Mouse (Mus musculus): Measurements from ENCODE around the gene Ifi35. TPM values are rescaled to one million over a fixed set of nuclear protein-coding genes. Genes with fewer than 3 reads are reported as not detected.

Gene Ifi35
- polyA plus RNA-seq, 1 experiment from 2014 or later, result 31.9 TPM

GRCm38 (mm10) chr11:101480912-101481311 lies 32.7 kb downstream of the Ifi35 start:
- no peak overlapping the region for H3K27ac ChIP-seq (ENCODE audit: low read length)
- ATAC-seq (replicated peaks; ENCODE audit: extremely low read depth, insufficient read depth, low FRiP score), result peak; percentile 37; the same call in 1 of the 2 replicates

GRCm38 (mm10) chr11:101483804-101484203 lies 35.6 kb downstream of the Ifi35 start:
- 53% methylated on average over 3 of the region's 3 CpGs for WGBS
- H3K4me3 ChIP-seq (ENCODE audit: low read length), result no peak overlapping the region
- H3K9me3 ChIP-seq (replicated peaks; ENCODE audit: control insufficient read depth, low read length), result no peaks in the 10 kb centered on the region
- peaks cover 25% of the 10 kb centered on the region for H3K4me1 ChIP-seq (ENCODE audit: control insufficient read depth, insufficient read depth, low read length)
- no peaks in the 10 kb centered on the region for H3K27me3 ChIP-seq (ENCODE audit: control insufficient read depth, insufficient read depth, low read length)
- H3K27ac ChIP-seq (ENCODE audit: low read length), result no peak overlapping the region
- H3K9ac ChIP-seq (ENCODE audit: low read length), result no peak overlapping the region
- no peak overlapping the region for H3K4me2 ChIP-seq (ENCODE audit: low read depth, low read length)
- no peak for ATAC-seq (replicated peaks; ENCODE audit: extremely low read depth, insufficient read depth, low FRiP score)
- no peaks in the 10 kb centered on the region for H3K36me3 ChIP-seq (ENCODE audit: control insufficient read depth, insufficient read depth)

More at GRCm38 (mm10) chr11:101480912-101481311, 32.7 kb downstream of the Ifi35 start:
- no peak overlapping the region for H3K9ac ChIP-seq (ENCODE audit: low read length)
- no peak overlapping the region for H3K4me3 ChIP-seq (ENCODE audit: low read length)
- H3K9me3 ChIP-seq (replicated peaks; ENCODE audit: control insufficient read depth, low read length), result no peaks in the 10 kb centered on the region
- no peaks in the 10 kb centered on the region for H3K27me3 ChIP-seq (ENCODE audit: control insufficient read depth, insufficient read depth, low read length)
- H3K4me1 ChIP-seq (ENCODE audit: control insufficient read depth, insufficient read depth, low read length), result peaks cover 22% of the 10 kb centered on the region
- H3K4me2 ChIP-seq (ENCODE audit: low read depth, low read length), result peak overlapping the region; percentile 15; the same call in 1 of the 2 replicates
- no peaks in the 10 kb centered on the region for H3K36me3 ChIP-seq (ENCODE audit: control insufficient read depth, insufficient read depth)
- 12% methylated on average over 6 of the region's 6 CpGs for WGBS

DNA sequence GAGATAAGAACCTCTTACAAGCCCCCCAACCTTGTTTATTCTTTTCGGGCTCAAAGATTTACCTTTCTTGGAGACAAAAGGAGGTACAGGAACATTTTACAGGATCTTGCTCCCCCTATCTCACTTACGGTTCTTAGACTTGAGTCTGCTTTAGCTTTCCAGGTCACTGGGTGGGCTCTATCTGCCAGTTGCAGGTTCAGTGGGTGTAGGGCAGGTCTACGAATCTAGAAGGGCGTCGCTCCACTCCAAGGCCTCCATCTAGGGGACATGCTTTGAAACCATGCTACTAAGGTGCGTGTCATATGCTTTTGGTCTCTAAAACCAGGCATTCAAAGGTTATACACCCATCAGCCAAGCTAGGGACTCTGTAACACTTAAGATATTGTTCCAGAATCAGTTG lies 36.0 kb downstream of the Ifi35 start:
- Histone ChIP-seq H3K27me3 (ENCODE audit: control insufficient read depth, insufficient read depth, low read length) (no peaks in the 10 kb centered on the region), H3K4me3 (ENCODE audit: low read length) (no peak overlapping the region), H3K4me2 (ENCODE audit: low read depth, low read length) (no peak overlapping the region), H3K4me1 (ENCODE audit: control insufficient read depth, insufficient read depth, low read length) (peaks cover 20% of the 10 kb centered on the region), H3K27ac (ENCODE audit: low read length) (no peak overlapping the region), H3K9ac (ENCODE audit: low read length) (no peak overlapping the region), H3K36me3 (ENCODE audit: control insufficient read depth, insufficient read depth) (0 out of 2 replicates have a peak, but pooled peaks cover 1% of the 10 kb centered on the region), H3K9me3 (replicated peaks; ENCODE audit: control insufficient read depth, low read length) (no peaks in the 10 kb centered on the region)
- no peak for ATAC-seq (replicated peaks; ENCODE audit: extremely low read depth, insufficient read depth, low FRiP score)
- WGBS, result 76% methylated on average over 6 of the region's 6 CpGs

GRCm38 (mm10) chr11:101484814-101485213 lies 36.6 kb downstream of the Ifi35 start:
- Histone ChIP-seq H3K4me3 (ENCODE audit: low read length) (no peak overlapping the region), H3K9ac (ENCODE audit: low read length) (no peak overlapping the region), H3K27me3 (ENCODE audit: control insufficient read depth, insufficient read depth, low read length) (no peaks in the 10 kb centered on the region), H3K36me3 (ENCODE audit: control insufficient read depth, insufficient read depth) (0 out of 2 replicates have a peak, but pooled peaks cover 4% of the 10 kb centered on the region), H3K9me3 (replicated peaks; ENCODE audit: control insufficient read depth, low read length) (no peaks in the 10 kb centered on the region), H3K27ac (ENCODE audit: low read length) (no peak overlapping the region), H3K4me2 (ENCODE audit: low read depth, low read length) (no peak overlapping the region), H3K4me1 (ENCODE audit: control insufficient read depth, insufficient read depth, low read length) (peaks cover 20% of the 10 kb centered on the region)
- WGBS, result 62% methylated on average over 7 of the region's 7 CpGs
- ATAC-seq (replicated peaks; ENCODE audit: extremely low read depth, insufficient read depth, low FRiP score), result no peak

GRCm38 (mm10) chr11:101485509-101486028 lies 37.4 kb downstream of the Ifi35 start:
- Histone ChIP-seq H3K36me3 (ENCODE audit: control insufficient read depth, insufficient read depth) (0 out of 2 replicates have a peak, but pooled peaks cover 5% of the 10 kb centered on the region), H3K9me3 (replicated peaks; ENCODE audit: control insufficient read depth, low read length) (no peaks in the 10 kb centered on the region), H3K9ac (ENCODE audit: low read length) (peak overlapping the region; percentile 27; the same call in 1 of the 2 replicates), H3K4me3 (ENCODE audit: low read length) (no peak overlapping the region), H3K4me2 (ENCODE audit: low read depth, low read length) (no peak overlapping the region), H3K27ac (ENCODE audit: low read length) (no peak overlapping the region), H3K27me3 (ENCODE audit: control insufficient read depth, insufficient read depth, low read length) (no peaks in the 10 kb centered on the region), H3K4me1 (ENCODE audit: control insufficient read depth, insufficient read depth, low read length) (peaks cover 20% of the 10 kb centered on the region)
- WGBS, result 17% methylated on average over 6 of the region's 6 CpGs
- peak; percentile 49; the same call in 1 of the 2 replicates for ATAC-seq (replicated peaks; ENCODE audit: extremely low read depth, insufficient read depth, low FRiP score)

DNA sequence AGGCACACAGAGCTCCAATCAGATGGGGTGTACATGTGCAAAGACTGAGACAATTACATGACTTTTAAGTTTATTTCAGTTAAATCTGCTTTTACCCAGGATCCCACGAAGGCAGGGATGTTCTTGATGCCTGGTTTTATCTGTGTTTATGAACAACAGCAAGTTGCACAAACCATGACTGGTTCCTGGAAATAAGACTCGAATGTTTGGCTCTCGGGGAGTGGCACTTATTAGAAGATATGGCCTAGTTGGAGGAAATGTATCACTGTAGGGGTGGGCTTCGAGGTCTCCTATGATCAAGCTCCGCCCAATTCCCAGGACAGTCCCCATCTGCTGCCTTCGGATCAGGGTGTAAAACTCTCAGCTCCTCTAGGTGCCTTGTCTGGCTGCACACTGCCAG lies 37.9 kb downstream of the Ifi35 start:
- 56% methylated on average over 6 of the region's 6 CpGs for WGBS
- Histone ChIP-seq H3K4me2 (ENCODE audit: low read depth, low read length) (no peak overlapping the region), H3K4me1 (ENCODE audit: control insufficient read depth, insufficient read depth, low read length) (peaks cover 14% of the 10 kb centered on the region), H3K9me3 (replicated peaks; ENCODE audit: control insufficient read depth, low read length) (no peaks in the 10 kb centered on the region), H3K4me3 (ENCODE audit: low read length) (no peak overlapping the region), H3K27ac (ENCODE audit: low read length) (no peak overlapping the region), H3K27me3 (ENCODE audit: control insufficient read depth, insufficient read depth, low read length) (no peaks in the 10 kb centered on the region), H3K9ac (ENCODE audit: low read length) (no peak overlapping the region), H3K36me3 (ENCODE audit: control insufficient read depth, insufficient read depth) (0 out of 2 replicates have a peak, but pooled peaks cover 5% of the 10 kb centered on the region)
- no peak for ATAC-seq (replicated peaks; ENCODE audit: extremely low read depth, insufficient read depth, low FRiP score)

DNA sequence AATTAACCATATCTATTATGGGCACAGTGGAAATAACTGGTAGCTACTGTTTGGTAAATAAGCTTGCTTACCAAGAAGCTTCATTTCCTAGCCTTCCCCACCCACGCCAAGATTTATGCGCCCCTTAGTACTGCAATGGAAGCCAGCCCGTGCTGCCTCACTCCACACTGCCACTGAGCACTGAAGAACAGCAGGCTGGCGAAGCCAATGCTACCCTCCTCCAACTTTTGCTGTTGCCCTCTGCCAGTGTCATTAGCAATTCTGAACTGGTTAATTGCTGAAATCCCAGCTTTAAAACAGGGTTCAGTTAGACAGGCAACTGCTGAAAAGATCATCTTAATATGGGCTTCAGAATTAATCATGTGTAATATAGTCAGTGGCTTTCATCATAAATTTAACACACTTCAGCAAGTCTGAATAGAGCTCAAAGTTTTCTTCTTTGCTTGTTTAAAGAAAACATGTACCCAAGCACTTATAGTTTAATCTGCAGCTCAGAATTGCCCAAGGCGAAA lies 58.1 kb downstream of the Ifi35 start:
- 0 out of 2 replicates have a peak, but pooled peaks cover 2% of the 10 kb centered on the region for H3K4me1 ChIP-seq (ENCODE audit: control insufficient read depth, insufficient read depth, low read length)
- no peak overlapping the region for H3K27ac ChIP-seq (ENCODE audit: low read length)
- H3K9me3 ChIP-seq (replicated peaks; ENCODE audit: control insufficient read depth, low read length), result no peaks in the 10 kb centered on the region
- H3K27me3 ChIP-seq (ENCODE audit: control insufficient read depth, insufficient read depth, low read length), result no peaks in the 10 kb centered on the region
- no peak overlapping the region for H3K4me2 ChIP-seq (ENCODE audit: low read depth, low read length)
- no peak for ATAC-seq (replicated peaks; ENCODE audit: extremely low read depth, insufficient read depth, low FRiP score)
- H3K4me3 ChIP-seq (ENCODE audit: low read length), result no peak overlapping the region
- peaks cover 7% of the 10 kb centered on the region; the same call in 1 of the 2 replicates for H3K36me3 ChIP-seq (ENCODE audit: control insufficient read depth, insufficient read depth)
- H3K9ac ChIP-seq (ENCODE audit: low read length), result no peak overlapping the region
- WGBS, result 93% methylated on average over 5 of the region's 5 CpGs

DNA sequence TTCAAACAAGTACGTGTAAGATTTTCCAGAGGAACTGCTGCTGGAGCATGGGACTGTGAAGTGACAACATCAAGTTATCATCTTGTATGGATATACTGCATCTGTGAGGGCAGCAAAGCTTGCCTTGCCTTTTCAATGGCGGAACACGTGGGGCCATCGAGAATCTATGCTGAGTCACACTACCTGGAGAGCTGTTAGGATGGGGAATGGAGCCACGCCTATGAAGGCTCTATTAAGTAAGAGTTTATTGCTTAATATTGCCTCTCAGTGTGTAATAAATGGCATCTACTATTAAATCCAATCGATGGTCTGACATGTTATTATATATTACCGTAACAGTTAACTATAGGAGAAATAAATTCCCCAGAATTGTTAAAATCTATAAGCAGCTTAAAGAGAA lies 58.9 kb downstream of the Ifi35 start:
- Histone ChIP-seq H3K4me3 (ENCODE audit: low read length) (no peak overlapping the region), H3K4me1 (ENCODE audit: control insufficient read depth, insufficient read depth, low read length) (0 out of 2 replicates have a peak, but pooled peaks cover 2% of the 10 kb centered on the region), H3K9me3 (replicated peaks; ENCODE audit: control insufficient read depth, low read length) (no peaks in the 10 kb centered on the region), H3K27ac (ENCODE audit: low read length) (no peak overlapping the region), H3K9ac (ENCODE audit: low read length) (no peak overlapping the region), H3K27me3 (ENCODE audit: control insufficient read depth, insufficient read depth, low read length) (no peaks in the 10 kb centered on the region), H3K4me2 (ENCODE audit: low read depth, low read length) (no peak overlapping the region), H3K36me3 (ENCODE audit: control insufficient read depth, insufficient read depth) (peaks cover 7% of the 10 kb centered on the region; the same call in 1 of the 2 replicates)
- no peak for ATAC-seq (replicated peaks; ENCODE audit: extremely low read depth, insufficient read depth, low FRiP score)
- 88% methylated on average over 7 of the region's 7 CpGs for WGBS

All from heart, embryonic 16.5 days (tissue).